Mouse (Mus musculus) bone marrow macrophage, adult 2 months (primary cell): ENCODE data around the gene Samsn1.

Experiments used
- CTCF ChIP-seq: IDR thresholded peaks from 2 replicates; pipeline ENCODE4 v1.5.1; 2012; ENCODE audit warnings: low read depth, mild to moderate bottlenecking, low read length, moderate library complexity
- POLR2A ChIP-seq: IDR thresholded peaks from 2 replicates; pipeline ENCODE4 v1.6.1; 2012; ENCODE audit warnings: mild to moderate bottlenecking, low read depth, low read length, borderline replicate concordance

- TF ChIP-seq POLR2A (no peak), CTCF (no peak)
These were observed 31.5 kb upstream of the Samsn1 start for GRCm38 (mm10) chr16:76053537-76053936.
